Mouse (Mus musculus): Measurements from ENCODE around the gene Desi1.
A peak's percentile ranks its signal among the peaks of the same experiment; 100 is the strongest.

The Desi1 gene

DNA sequence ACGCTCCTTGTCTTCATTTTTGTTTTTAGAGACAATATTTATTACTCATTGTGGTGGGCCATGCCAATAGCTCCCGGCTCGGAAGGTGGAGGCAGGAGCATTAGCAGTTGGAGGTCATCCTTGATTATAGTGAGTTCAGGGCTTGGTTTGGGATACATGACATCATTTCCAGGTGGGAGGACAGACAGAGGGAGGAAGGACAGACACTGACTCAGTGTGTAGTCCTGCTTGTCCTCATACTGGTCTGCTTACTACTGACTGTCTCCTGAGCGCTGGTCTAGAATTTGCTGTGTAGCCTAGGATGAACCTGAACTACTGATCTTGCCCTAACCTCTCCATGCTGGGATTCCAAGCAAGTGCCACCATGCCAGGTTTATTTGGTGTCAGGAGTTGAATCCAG, at the start of gene Desi1:
Gene Desi1 (minus strand): TSS at position 101 of the 400 bp plus-strand sequence.
- no peak for DNase-seq (ENCODE audit: low spot score in 2 of 2)

DNA sequence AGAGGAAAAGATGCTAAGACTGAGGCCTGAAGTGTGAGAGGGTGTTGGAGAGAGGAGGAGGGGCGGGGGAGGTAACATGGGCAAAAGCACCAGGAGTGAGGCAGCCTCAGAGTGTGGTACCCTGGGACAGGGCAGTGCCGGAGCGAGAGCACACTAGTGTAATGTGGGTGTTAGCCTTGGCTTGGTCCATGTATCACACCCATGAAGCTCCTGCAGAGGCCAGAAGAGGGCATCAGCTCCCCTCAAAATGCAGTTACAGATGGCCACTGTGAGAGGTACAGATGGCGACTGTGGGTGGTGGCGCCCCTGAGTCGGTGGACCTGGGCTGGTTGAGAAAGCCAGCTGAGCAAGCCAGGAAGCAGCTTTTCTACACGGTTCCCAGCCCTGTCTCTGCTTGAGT, 47.5 kb upstream of the Desi1 start:
- DNase-seq (ENCODE audit: low spot score in 2 of 2), result peak; percentile 52 to 56

DNA sequence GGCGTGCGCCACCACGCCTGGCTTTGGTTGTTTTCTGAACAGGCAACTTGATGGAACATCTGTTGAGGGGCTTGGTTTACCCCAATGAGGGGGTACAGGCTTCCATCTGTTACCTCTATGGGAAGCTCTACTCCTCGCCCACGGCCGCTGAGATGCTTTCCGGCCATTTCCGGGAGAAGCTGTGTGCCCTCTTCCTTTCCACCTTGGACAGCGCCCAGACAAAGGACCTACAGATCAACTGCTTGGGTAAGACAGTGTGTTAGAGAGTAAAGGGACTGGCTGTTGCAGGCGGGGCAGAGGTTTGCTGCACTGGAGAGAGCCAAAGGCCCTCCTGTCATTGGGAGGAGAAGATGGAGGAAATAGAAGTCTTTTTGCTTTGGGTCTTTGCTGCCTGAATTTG, 46.2 kb upstream of the Desi1 start:
- DNase-seq (ENCODE audit: low spot score in 2 of 2), result no peak

DNA sequence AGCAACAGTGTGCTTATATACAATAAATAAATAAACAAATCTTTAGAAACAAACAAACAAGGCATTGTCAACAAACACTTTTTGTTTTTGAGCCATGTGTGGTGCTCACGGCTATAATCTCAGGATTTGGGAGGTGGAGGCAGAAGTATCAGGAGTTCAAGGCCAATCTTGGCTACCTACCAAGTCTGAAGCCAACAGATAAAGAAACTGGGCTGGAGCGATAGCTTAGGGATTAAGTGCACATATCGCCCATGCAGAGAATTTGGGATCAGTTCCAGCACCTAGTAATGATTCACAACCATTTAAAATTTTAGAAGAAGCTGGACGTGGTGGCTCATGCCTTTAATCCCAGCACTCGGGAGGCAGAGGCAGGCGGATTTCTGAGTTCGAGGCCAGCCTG, 39.8 kb upstream of the Desi1 start:
- no peak for DNase-seq (ENCODE audit: low spot score in 2 of 2)

DNA sequence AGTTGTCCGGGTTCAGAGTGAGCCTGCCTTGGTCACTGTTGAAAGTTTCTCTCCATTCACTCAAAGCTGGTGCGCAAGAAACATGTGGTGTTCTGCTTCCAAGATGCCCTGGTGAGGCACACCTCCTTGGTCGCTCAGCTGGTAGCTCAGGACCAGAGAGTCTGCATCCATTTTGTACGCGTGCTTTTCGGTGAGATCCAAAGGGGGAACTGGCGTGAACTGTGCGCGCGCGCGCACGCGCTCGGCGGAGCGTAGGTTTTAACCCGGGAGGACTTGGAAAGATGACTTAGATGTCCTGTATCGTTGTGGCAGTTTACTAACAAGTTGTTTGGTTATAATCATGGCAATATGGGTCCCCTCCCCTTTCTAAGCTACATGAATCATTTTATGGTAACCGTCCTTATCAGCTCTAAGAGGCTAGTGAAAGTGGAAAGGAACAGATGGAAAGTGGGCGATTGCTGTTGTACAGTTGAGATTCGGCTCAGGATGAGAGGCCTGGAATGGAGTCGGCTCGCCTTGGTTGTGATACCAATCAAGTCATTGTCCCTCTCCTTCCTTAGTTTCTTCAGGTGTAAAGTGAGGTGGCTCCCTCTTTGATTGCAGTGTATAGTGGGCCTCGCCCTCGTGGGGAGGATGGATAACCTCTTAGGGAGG, 38.3 kb upstream of the Desi1 start:
- DNase-seq (ENCODE audit: low spot score in 2 of 2), result no peak

DNA sequence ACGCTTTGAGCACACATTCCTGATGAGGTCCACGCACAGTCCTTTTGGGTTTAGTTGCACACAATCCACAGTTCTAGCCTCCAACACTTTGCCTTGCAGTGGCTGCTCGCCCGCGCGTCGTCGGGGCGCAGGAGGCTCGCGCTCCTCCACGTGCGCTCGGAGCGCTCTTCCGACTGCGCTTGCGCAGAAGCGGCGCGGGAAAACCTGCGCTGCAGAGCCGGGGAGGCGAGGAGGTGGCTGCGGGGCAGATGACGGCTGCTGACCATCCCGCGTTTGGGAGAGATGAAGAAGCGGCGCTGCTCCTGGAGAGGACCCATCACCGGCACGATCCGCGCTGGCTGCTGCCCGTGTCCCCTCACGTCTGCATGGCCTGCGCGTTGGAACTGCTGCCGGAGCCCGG, 36.2 kb upstream of the Desi1 start, which contains the start of gene Mei1:
Gene Mei1 (plus strand): TSS at position 99 of the 400 bp plus-strand sequence.
- DNase-seq (ENCODE audit: low spot score in 2 of 2), result no peak

DNA sequence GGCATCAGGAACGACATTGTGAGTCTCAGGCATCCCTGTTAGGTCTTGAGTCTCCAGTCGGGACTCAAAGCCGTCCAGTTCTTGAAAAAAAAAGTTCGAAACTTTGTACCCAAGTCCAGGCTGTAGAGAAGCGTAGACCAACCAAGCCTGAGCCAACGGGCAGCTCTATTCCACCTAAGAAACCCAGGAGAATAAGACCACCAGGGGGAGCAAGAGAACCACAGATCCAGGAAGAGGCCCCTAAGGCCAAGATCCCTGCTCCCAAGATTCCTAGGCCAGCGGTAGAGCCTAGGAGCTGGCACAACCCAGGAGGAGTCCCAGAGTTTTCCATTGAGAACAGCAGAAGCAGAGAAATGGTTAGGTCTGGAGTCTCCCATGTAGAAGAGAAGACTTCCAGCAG, 31.8 kb upstream of the Desi1 start:
- peak; percentile 69 to 82 for DNase-seq (ENCODE audit: low spot score in 2 of 2)

DNA sequence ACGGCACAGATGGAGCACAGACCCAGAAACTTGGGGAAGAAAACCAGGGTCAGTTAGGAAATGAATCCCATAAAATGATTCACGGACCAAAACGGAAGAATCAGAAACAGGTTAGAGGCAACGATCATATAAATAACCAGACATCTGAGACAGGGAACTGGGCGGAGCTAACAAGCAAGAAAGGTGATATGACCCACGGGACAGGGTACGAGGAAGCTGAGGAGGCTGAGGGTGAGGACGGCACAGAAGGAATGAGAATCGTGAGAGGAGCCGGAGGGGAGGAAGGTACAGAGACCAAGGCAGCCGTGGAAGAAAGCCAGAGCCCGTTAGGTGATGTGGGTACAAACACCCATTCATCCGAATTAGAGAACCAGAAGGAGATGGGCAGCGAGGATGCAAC, 30.2 kb upstream of the Desi1 start:
- no peak for DNase-seq (ENCODE audit: low spot score in 2 of 2)

DNA sequence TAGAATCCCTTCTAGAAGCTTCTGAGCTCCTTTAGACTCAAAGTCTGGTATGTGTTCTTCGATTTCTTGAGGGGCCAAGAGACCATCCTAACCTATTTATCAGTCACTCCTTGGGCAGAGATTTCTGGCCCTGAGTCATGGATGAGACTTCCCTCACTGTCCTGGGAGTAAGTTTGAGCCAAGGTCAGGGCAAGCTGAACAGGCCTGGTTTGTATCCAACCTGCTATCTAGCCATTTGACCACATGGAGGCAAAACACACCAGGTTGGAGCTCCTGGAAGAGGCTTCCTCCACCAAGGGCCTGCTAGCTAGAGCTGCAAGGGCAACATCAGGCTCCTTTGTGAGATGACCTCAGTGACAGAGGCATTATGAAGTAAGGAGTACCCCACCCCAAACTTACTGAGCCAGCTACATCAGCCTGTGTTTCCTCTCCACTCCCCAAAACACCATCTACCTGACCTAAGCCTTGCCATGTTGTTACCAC, 25.1 kb upstream of the Desi1 start, which contains the start of gene 4930407I10Rik:
Gene 4930407I10Rik (plus strand): TSS at position 433 of the 483 bp plus-strand sequence.
- DNase-seq (ENCODE audit: low spot score in 2 of 2), result no peak

DNA sequence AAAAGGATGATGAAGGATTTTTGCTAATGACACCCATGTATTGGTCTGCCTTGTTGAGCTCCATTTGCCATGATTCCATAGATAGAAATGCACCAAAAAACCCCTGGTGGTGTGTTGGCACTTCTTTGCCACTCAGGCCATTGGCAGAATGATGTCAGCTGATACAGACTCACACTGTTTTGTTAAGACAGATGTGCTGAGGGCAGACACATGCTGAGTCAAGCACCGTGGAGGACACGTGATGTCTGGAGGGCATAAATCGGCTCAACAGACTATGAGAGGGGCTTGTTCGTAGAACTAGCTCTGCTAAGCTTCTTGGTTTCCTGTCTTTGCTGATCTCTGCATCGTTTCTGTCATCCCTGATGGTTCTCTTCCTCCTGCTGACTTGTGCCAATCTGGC, 18.9 kb upstream of the Desi1 start:
- DNase-seq (ENCODE audit: low spot score in 2 of 2), result no peak

DNA sequence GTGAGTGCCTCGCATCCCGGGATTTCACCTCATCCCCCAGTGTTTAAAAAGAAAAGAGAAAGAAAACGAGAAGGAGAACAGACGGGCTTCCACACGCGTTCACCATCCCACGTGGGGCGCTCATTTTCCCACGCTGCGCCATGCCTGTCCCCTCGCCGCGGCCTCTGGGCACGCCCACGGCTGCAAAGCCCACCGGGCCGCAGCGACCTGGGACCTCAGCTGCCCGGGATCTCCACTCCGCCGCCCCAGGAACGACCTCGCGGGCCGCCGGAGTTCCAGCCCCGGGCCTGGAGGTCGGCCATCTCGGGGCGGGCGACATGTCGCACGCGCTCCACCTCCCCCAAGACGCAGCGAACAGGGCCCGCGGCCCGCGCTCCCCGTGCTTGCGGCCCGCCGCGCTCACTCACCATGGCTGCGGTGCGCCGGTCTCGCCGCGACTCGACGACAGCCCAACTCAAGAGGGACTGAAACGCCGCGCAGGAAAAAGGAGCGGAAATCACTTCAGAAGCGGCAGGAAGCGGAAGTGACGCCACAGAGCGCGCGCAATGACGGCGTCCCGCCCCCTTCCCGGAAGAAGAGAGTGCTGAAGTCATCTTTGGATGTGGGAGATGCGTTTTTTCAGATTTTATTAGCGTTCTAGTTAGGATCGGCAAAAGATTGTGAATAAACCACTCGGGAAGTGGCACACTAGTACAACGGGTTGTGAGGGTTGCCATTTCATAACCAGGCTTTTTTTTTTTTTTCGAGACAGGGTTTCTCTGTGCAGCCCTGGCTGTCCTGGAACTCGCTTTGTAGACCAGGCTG, 13.6 kb upstream of the Desi1 start, which contains the start of gene Snu13:
Gene Snu13 (minus strand): TSS at position 519 of the 804 bp plus-strand sequence.
- peak; percentile 95 to 96 for DNase-seq (ENCODE audit: low spot score in 2 of 2)

DNA sequence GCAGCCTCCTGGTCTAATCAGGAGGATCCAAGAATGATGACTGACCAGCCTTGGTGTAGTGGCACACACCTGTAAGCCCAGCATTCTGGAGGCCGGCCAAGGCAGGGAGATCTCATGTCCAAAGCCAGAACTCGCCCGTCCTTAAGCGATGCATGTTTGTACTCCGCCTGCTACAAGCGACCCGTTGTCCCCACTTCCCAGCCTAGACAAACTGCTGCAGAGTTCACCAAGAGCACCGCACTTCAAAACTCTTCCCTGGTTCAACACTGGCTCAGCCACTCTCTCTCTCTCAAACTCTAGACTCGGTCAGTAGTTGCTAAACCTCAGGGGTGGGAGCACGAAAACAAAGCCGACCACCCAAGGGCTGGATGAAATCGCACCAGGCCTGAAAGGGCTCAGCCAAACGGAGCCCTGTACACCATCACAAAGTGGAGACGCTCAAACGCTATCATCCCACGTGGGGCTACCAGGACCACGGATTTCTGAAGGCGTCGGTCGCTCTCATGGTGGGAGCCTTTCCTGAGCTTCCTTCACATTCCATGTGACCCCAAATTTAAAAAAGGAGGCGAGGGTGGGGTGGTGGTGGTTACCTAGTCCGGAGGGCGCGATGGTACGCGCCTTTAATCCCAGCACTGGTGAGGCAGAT, 12.7 kb upstream of the Desi1 start:
- DNase-seq (ENCODE audit: low spot score in 2 of 2), result peak in 1 of 2 experiments; percentile 48

DNA sequence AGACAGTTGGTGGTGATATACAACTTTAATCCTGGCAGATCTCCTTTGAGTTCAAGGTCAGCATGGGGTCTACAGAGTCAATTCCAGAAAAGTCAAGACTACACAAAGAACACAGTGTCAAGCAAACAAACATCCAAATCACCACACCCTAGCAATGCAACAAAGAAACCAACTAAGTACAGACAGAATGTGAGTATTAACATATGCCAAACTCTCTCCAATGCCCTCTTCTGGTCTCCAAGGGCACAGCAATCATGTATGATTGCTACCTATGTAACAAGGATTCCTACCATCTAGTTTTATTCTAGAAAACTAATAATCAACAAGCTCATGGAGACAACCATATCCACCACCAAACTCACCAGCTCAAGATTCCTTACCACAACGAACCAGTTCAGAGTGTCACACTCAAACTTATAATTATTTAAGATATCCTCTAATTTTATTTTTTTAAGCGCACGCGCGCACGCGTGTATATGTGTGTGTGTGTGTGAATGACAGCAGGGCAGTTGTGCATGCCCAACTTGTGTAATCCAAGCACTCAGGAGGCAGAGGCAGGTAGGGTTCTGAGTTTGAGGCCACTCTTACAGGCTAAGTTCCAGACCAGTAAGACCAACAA, 10.6 kb upstream of the Desi1 start:
- DNase-seq (ENCODE audit: low spot score in 2 of 2), result no peak

DNA sequence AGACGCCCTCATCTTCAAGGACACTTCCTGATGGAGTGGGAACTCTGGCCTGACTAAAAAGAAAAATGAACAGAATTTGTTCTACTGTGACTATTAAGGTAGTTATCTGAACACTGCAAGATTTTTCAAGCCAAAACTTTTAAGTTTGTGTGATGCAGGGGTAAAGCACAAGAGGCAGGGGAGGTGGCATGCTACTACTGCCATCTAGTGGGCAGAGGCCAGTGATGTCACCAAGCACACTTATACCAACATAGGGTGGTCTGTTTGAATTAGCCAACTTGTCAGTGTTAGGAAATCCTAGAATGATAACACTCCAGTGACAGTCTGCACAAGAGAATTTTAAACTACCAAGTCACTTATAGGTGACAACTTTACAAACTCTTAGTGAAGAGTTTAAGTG, 7.0 kb upstream of the Desi1 start:
- DNase-seq (ENCODE audit: low spot score in 2 of 2), result peak; percentile 58 to 59

DNA sequence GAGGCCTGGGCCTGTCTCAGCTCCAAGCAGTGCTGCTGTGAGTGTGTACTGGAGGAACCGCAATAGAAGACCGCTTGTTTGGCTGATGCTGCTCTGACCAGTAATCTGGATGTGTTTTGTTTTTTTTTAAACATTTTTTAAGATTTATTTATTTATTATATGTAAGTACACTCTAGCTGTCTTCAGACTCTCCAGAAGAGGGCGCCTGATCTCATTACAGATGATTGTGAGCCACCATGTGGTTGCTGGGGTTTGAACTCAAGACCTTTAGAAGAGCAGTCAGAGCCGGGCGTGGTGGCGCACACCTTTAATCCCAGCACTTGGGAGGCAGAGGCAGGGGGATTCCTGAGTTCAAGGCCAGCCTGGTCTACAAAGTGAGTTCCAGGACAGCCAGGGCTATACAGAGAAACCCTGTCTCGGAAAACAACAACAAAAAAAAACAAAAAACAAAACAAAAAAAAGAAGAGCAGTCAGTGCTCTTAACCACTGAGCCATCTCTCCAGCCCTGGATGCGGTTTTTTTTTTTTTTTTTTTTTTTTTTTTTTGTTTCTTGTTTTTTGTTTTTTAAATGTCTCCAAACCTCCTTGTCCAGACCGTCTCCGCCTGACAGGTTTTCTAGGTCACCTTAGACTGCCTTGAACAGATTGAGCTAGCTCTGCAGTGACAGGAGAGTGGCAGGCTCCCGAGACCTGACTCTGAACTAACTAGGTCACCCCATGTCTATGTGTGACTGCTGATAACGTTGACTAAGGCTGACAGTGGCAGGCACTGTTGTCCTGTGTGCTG, 2.4 kb upstream of the Desi1 start:
- peak in 1 of 2 experiments; percentile 45 for DNase-seq (ENCODE audit: low spot score in 2 of 2)

DNA sequence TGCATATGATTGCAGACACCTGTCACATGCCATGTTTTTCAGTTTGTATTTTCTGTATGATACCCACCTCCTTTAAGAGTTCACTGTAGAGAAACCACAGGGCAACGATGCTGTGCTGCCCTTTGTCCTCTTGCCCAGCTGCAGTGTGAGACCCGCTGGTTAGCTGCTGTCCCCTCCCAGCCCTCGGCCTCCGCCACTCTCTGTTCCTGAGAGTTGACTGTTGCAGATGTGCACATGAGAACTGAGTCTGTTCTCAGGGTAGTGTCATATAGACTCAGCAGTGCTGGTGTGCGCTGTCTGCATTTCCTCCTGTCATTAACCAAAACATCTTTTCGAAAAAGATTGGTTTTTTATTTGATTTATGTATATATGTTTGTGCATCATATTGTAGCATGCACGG, 1.3 kb downstream of the Desi1 start:
- no peak for DNase-seq (ENCODE audit: low spot score in 2 of 2)

DNA sequence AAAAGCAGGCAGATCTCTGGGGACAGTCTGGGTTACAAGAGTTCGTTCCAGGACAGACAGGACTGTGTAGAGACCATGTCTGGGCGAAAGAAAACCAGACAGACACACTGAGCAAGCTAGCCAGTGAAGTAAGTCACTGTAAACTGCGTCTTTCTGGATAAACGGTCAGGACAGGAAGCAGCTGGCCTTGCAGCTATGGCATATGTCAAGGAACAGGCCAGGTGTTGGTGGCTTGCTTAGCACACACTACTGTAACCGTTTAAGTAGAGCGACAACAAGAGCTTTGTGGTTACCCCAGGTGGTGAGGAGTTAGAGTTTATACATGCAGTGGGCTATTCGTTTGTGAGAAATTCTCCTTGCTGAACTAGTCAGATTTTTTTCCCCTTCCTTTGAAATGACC, 5.9 kb downstream of the Desi1 start:
- no peak for DNase-seq (ENCODE audit: low spot score in 2 of 2)

DNA sequence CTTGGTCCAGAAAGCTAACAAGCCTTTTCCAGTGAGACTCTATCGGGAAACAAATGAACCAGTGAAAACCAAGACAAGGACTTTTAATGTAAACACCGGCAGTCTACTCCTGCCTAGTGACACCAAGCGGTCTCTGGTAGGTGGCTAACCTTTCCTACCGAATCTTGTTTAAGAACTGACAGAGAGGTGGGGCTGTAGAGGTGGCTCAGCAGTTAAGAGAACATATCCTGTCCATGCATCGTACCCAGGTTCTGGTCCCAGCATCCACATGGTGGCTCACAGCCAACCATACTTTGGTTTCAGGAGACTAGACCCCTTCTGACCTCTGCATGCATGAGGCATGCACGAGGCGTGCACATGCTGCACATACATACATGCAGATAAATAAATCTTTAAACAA, 6.4 kb downstream of the Desi1 start:
- no peak for DNase-seq (ENCODE audit: low spot score in 2 of 2)

DNA sequence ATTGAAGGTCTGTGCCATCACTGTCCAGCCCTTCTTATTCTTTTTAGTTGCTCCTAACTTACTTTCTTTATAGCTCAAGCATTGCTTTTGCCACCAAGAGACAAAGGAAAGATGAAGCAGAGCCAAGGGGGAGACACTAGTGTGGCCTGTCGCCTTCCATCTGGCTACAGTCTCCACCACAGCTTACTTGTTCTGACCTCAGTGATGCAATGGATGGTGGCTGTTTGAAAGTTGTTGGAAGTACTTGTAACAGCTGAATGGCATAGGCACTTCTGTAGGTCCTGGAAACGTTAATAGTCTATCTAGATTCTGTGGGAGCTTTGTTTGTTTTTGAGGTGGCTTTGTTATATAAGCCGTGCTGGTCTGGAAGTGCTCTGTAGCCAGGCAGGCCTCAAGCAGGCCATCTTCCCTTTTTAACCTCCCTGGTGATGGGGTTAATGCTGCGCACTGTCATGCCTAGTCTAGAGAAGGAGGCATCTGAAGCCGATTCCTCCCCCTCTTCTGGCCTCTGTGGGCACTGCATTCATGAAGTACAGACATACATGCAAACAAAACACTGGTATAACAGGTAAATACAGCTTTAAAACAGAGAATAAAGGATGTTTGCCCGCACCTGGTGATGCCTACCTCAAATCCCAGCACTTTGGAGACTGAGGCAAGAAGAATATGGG, 9.6 kb downstream of the Desi1 start:
- DNase-seq (ENCODE audit: low spot score in 2 of 2), result no peak

DNA sequence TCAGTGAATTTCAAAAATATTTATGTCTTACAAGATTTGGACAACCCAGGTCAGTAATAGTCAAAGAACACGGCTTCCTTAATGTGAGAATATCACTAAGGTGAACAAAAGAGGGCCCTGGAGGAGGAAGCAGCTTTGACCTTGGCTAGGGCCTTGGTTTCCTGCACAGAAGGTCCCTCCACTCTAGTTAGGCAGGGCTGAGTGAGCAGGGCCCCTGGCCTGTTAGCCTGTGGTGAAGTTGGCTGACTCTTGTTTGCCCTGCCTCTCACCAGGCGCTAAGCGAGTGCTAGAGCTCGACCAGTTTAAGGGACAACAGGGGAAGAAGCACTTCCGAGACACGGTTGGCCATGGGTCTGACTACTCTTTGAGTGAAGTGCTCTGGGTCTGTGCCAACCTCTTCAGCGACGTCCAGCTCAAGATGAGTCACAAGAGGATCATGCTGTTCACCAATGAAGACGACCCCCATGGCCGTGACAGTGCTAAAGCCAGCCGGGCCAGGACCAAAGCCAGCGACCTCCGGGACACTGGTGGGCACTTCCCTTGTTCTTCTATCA, 11.1 kb downstream of the Desi1 start:
- peak in 1 of 2 experiments; percentile 30 for DNase-seq (ENCODE audit: low spot score in 2 of 2)

Measured in right cerebral cortex, postnatal 10 days (tissue).